Mouse (Mus musculus) gastrocnemius, postnatal 14 days (tissue): ENCODE results near the gene Tmcc3. TPM values are rescaled to one million over a fixed set of nuclear protein-coding genes. Genes with fewer than 3 reads are reported as not detected.

Experiments used
- microRNA-seq, 2 experiments: library from miRNA; unstranded; fragments of <30 nt; microRNA quantifications; one replicate each; pipeline ENCODE4 v1.2.0; 2021
- total RNA-seq, 2 experiments: library from RNA; stranded (reverse); gene quantifications; 2 replicates each; pipeline ENCODE4 v1.2.3; 2021

Tmcc3 gene
- total RNA-seq, 2 experiments from 2014 or later, result 21.8 to 26.8 TPM

Small RNA genes lying within 50 kb of the gene (microRNA-seq; reads per million reads assigned to microRNA genes)
- 4.5 to 5.4 reads per million in 2 experiments for gene Mir7211

Other genes with a start within 250 kb of the Tmcc3 start
- gene Nr2c1, start 163.9 kb upstream of the Tmcc3 start, total RNA-seq, result 1 to 10 TPM; 7.0 to 7.4 TPM
- 100 to 1,000 TPM; 552 to 602 TPM for gene Ndufa12, start 113.2 kb upstream of the Tmcc3 start, total RNA-seq
- not detected for gene Gm4792, start 13.2 kb upstream of the Tmcc3 start, total RNA-seq